Mouse (Mus musculus) urinary bladder, adult 2 months (tissue): Measurements from ENCODE around the gene Lin7b. TPM values are rescaled to one million over a fixed set of nuclear protein-coding genes. Genes with fewer than 3 reads are reported as not detected.

Experiments used
- polyA plus RNA-seq: library from polyadenylated mRNA; depleted of rRNA; stranded (reverse); fragments of >200 nt; gene quantifications from 2 replicates; pipeline ENCODE4 v1.2.3, GENCODE M21; 2012; rRNA removed

Lin7b gene
- polyA plus RNA-seq, 1 experiment = 21.0 TPM

Other genes starting within 250 kb of the Lin7b start
- gene Rps11, start 246.1 kb downstream of the Lin7b start, polyA plus RNA-seq = 903 and 1,312 TPM in 2 replicates
- 3,442 and 3,633 TPM in 2 replicates for gene Rpl13a, start 241.8 kb downstream of the Lin7b start, polyA plus RNA-seq
- 0.28 and 0.44 TPM in 2 replicates for gene Gm45713, start 234.4 kb downstream of the Lin7b start, polyA plus RNA-seq
- gene Flt3l, start 234.2 kb downstream of the Lin7b start, polyA plus RNA-seq = 74.5 and 83.1 TPM in 2 replicates
- 48.3 and 58.3 TPM in 2 replicates for gene Pih1d1, start 216.3 kb downstream of the Lin7b start, polyA plus RNA-seq
- gene Aldh16a1, start 216.0 kb downstream of the Lin7b start, polyA plus RNA-seq = 27.7 and 30.9 TPM in 2 replicates
- 0.03 and 0.04 TPM in 2 replicates for gene Slc17a7, start 206.6 kb downstream of the Lin7b start, polyA plus RNA-seq
- 0.03 TPM in 1 of 2 replicates, not detected in the other for gene Gfy, start 191.0 kb downstream of the Lin7b start, polyA plus RNA-seq
- gene Pth2, start 189.6 kb downstream of the Lin7b start, polyA plus RNA-seq = not detected in 2 replicates
- gene Ccdc155, start 165.7 kb downstream of the Lin7b start, polyA plus RNA-seq = 0.12 and 0.15 TPM in 2 replicates
- 5.1 and 7.5 TPM in 2 replicates for gene Dkkl1, start 158.4 kb downstream of the Lin7b start, polyA plus RNA-seq
- 29.1 and 29.2 TPM in 2 replicates for gene Tead2, start 154.8 kb downstream of the Lin7b start, polyA plus RNA-seq
- 12.3 and 15.1 TPM in 2 replicates for gene Cd37, start 131.5 kb downstream of the Lin7b start, polyA plus RNA-seq
- gene Slc6a16, start 129.5 kb downstream of the Lin7b start, polyA plus RNA-seq = not detected in 2 replicates
- not detected in 2 replicates for gene Slc6a21, start 93.1 kb downstream of the Lin7b start, polyA plus RNA-seq
- 33.6 and 39.8 TPM in 2 replicates for gene Trpm4, start 36.8 kb downstream of the Lin7b start, polyA plus RNA-seq
- gene Hrc, start 35.3 kb downstream of the Lin7b start, polyA plus RNA-seq = 0.59 and 1.1 TPM in 2 replicates
- 1.4 and 1.9 TPM in 2 replicates for gene Ppfia3, start 3.6 kb downstream of the Lin7b start, polyA plus RNA-seq
- 364 and 412 TPM in 2 replicates for gene Snrnp70, start 25.2 kb upstream of the Lin7b start, polyA plus RNA-seq
- 0.03 and 0.07 TPM in 2 replicates for gene Kcna7, start 35.1 kb upstream of the Lin7b start, polyA plus RNA-seq
- 2.9 and 4.2 TPM in 2 replicates for gene Ntf5, start 43.1 kb upstream of the Lin7b start, polyA plus RNA-seq
- gene Lhb, start 50.2 kb upstream of the Lin7b start, polyA plus RNA-seq = 0.14 TPM in 1 of 2 replicates, not detected in the other
- 39.3 TPM in 2 replicates for gene Gys1, start 64.3 kb upstream of the Lin7b start, polyA plus RNA-seq
- gene Ruvbl2, start 67.5 kb upstream of the Lin7b start, polyA plus RNA-seq = 35.8 and 41.4 TPM in 2 replicates
- gene Ftl1, start 89.3 kb upstream of the Lin7b start, polyA plus RNA-seq = 1,966 and 2,293 TPM in 2 replicates
- gene Bax, start 96.3 kb upstream of the Lin7b start, polyA plus RNA-seq = 78.4 and 113 TPM in 2 replicates
- gene Tulp2, start 111.3 kb upstream of the Lin7b start, polyA plus RNA-seq = 0.43 and 0.56 TPM in 2 replicates
- gene Gm45808, start 116.2 kb upstream of the Lin7b start, polyA plus RNA-seq = 0.29 and 0.31 TPM in 2 replicates
- gene Dhdh, start 118.2 kb upstream of the Lin7b start, polyA plus RNA-seq = 5.7 and 7.7 TPM in 2 replicates
- gene Nucb1, start 139.8 kb upstream of the Lin7b start, polyA plus RNA-seq = 225 and 264 TPM in 2 replicates
- 27.8 and 30.5 TPM in 2 replicates for gene Ppp1r15a, start 155.7 kb upstream of the Lin7b start, polyA plus RNA-seq
- 11.7 and 14.3 TPM in 2 replicates for gene Plekha4, start 155.7 kb upstream of the Lin7b start, polyA plus RNA-seq
- gene Hsd17b14, start 184.3 kb upstream of the Lin7b start, polyA plus RNA-seq = 23.3 and 24.5 TPM in 2 replicates
- 48.1 and 58.5 TPM in 2 replicates for gene Bcat2, start 199.6 kb upstream of the Lin7b start, polyA plus RNA-seq
- not detected in 2 replicates for gene Fgf21, start 244.9 kb upstream of the Lin7b start, polyA plus RNA-seq
- 0.04 TPM in 1 of 2 replicates, not detected in the other for gene Fut1, start 246.7 kb upstream of the Lin7b start, polyA plus RNA-seq